Mouse (Mus musculus): Measurements from ENCODE around the gene Pum3. TPM values are rescaled to one million over a fixed set of nuclear protein-coding genes. Genes with fewer than 3 reads are reported as not detected.

Pum3 gene
- polyA plus RNA-seq (2015; fragmentation: Nextera tagmentation; extraction: Ambion mirVana), result 64.1 and 81.4 TPM in 2 replicates

DNA sequence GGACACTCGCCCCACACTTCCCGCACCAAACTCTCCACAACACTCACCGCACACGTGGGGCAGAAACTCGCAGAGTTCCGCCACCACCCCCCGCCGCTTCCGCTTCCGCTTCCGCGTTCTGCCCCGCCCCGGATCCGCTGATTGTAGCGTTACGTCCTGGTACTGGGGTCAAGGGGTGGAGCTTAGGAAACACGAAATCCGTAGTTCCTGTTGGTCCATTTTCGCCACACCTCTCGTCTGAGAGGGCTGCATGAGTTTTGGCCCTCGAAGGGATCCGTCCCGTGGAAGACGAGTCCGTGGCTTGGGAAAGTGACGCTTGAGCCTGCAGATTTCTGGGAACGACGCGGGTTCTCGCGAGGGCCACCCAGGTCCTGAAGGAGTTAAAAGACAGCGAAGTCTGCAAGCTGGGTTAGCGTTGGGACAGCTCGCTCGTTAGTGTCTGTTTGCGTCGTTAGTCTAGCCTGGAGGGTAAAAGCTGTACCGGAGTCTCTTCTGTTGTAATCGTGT, at the start of gene Pum3:
Gene Pum3, minus strand, starts transcription at position 81 of the 507 bp plus-strand sequence.
- Histone ChIP-seq H3K27me3 (replicated peaks) (no peaks in the 10 kb centered on the region), H3K4me1 (replicated peaks) (peaks cover 4% of the 10 kb centered on the region; the same call in 1 of the 2 replicates), H3K4me2 (replicated peaks) (peak within 1 kb of the TSS; percentile 77), H3K9ac (peak within 1 kb of the TSS; percentile 64), H3K36me3 (0 out of 2 replicates have a peak, but pooled peaks cover 5% of the 10 kb centered on the region), H3K27ac (peak within 1 kb of the TSS; percentile 90), H3K9me3 (no peaks in the 10 kb centered on the region), H3K4me3 (replicated peaks) (peak within 1 kb of the TSS; percentile 86)
- peak; percentile 99 for ATAC-seq
- WGBS, result under 1% methylated on average over 40 of the region's 40 CpGs

DNA sequence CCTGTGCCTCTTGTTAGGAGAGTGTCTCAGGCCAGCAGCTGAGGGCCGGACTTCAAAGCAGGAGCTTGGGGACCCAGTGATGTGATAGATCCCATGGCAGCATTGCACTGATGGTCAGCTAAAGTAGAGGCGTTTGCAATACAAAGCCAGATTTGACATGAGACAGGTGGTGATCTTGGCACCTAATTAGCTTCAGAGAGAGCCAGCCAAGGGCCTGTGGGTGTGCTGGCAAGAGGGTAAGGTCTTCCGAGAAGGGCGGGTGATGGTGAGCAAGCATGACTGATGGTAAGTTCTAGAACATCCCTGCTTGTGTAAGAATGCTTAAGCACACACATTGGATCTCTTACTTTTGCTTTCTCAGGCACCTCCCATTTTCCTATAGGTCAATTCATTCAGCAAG, 37.1 kb upstream of the Pum3 start:
- Histone ChIP-seq H3K27me3 (replicated peaks) (no peaks in the 10 kb centered on the region), H3K4me1 (replicated peaks) (no peaks in the 10 kb centered on the region), H3K9me3 (no peaks in the 10 kb centered on the region), H3K36me3 (no peaks in the 10 kb centered on the region), H3K4me3 (replicated peaks) (no peak overlapping the region), H3K9ac (no peak overlapping the region), H3K4me2 (replicated peaks) (no peak overlapping the region), H3K27ac (no peak overlapping the region)
- no peak for ATAC-seq
- WGBS, result 74% methylated on average over 4 of the region's 4 CpGs

DNA sequence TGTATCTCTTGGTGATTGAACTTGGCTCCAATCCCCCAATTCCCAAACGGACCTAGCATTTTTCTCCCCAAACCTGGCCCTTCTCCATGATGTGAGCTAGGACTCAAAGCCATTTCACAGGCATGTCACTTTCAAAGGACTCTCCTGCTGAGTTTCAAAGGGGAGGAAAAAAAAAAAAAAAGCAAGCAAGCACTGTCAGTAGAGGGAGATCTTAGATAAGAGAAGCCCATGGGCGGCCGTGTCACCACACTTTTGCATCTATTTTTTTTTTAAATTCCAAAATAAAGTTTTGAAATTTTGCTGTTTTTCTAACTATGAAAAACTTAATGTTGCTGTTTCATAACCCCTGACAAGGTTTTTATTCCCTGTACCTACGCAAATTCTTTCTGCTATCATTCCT, 33.0 kb upstream of the Pum3 start:
- no peaks in the 10 kb centered on the region for H3K36me3 ChIP-seq
- WGBS, result 64% methylated on average over 4 of the region's 4 CpGs
- no peaks in the 10 kb centered on the region for H3K27me3 ChIP-seq (replicated peaks)
- H3K27ac ChIP-seq, result no peak overlapping the region
- H3K9ac ChIP-seq, result no peak overlapping the region
- H3K9me3 ChIP-seq, result no peaks in the 10 kb centered on the region
- H3K4me3 ChIP-seq (replicated peaks), result no peak overlapping the region
- no peaks in the 10 kb centered on the region for H3K4me1 ChIP-seq (replicated peaks)
- no peak overlapping the region for H3K4me2 ChIP-seq (replicated peaks)
- no peak for ATAC-seq

DNA sequence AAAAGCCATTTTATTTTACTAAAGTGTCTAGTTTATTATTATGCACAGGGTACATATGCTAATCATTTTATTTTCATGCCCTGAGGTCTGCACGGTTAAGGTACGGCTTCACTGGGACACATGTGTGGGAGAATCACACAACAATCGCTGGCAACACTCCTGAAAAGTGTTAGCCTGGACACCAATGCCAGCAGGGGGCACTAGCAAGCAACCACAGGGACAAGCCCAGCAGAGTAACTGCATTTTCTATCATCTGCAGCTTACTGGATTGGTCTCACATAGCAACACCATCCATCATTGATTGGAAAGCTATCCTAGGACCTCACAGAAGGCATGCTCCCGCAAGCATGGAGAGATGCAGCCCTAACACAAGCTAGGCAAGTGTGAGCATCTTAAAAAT, 20.8 kb upstream of the Pum3 start:
- H3K4me2 ChIP-seq (replicated peaks), result no peak overlapping the region
- H3K9me3 ChIP-seq, result no peaks in the 10 kb centered on the region
- no peak overlapping the region for H3K4me3 ChIP-seq (replicated peaks)
- no peaks in the 10 kb centered on the region for H3K36me3 ChIP-seq
- H3K27me3 ChIP-seq (replicated peaks), result no peaks in the 10 kb centered on the region
- H3K9ac ChIP-seq, result no peak overlapping the region
- 35% methylated on average over 4 of the region's 4 CpGs for WGBS
- no peaks in the 10 kb centered on the region for H3K4me1 ChIP-seq (replicated peaks)
- ATAC-seq, result no peak
- H3K27ac ChIP-seq, result no peak overlapping the region

DNA sequence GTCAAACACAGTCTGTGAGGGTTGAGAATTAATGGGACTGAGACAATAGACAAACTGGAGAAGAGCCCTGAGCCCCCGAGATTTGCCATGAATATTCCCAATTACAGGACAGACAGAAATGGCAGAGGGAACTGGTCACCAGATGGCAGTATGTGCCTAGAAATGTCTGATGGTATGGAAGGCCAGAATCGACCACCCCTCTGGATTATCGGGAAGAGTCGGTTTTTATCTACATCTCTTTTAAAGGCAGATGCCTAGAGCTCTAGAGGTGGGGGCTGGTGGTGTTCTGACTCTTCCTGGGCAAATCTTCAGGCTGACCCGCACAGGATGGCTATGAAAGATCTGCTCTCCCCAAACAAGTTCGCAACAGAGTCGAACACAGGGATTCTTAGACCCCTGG, 17.9 kb upstream of the Pum3 start:
- Histone ChIP-seq H3K9ac (no peak overlapping the region), H3K36me3 (no peaks in the 10 kb centered on the region), H3K4me2 (replicated peaks) (no peak overlapping the region), H3K27me3 (replicated peaks) (no peaks in the 10 kb centered on the region), H3K27ac (no peak overlapping the region), H3K4me3 (replicated peaks) (no peak overlapping the region), H3K4me1 (replicated peaks) (no peaks in the 10 kb centered on the region), H3K9me3 (no peaks in the 10 kb centered on the region)
- no peak for ATAC-seq
- 30% methylated on average over 7 of the region's 7 CpGs for WGBS

DNA sequence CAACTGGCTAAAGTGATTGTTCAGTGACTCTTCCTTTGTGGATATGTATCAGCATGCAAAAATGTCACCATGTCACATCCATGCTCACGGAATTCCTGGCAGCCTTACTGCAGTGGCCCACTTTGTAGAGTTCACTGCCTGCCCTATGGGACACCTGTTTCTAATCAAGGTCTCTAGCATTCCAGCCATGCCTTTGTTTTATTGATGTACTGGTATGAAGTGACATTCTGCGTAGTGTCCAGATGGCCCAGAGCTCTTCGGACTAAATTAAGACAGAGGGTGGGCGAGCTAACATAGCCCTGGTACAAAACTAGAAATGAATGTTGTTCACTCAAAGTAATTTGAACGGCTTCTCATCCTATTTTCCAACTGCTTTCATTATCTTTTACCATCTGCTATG, 11.5 kb upstream of the Pum3 start:
- Histone ChIP-seq H3K36me3 (no peaks in the 10 kb centered on the region), H3K9me3 (no peaks in the 10 kb centered on the region), H3K4me1 (replicated peaks) (no peaks in the 10 kb centered on the region), H3K4me3 (replicated peaks) (no peak overlapping the region), H3K27ac (no peak overlapping the region), H3K9ac (no peak overlapping the region), H3K4me2 (replicated peaks) (no peak overlapping the region), H3K27me3 (replicated peaks) (no peaks in the 10 kb centered on the region)
- no peak for ATAC-seq
- whole genome bisulfite sequencing, result 64% methylated on average over 5 of the region's 5 CpGs

DNA sequence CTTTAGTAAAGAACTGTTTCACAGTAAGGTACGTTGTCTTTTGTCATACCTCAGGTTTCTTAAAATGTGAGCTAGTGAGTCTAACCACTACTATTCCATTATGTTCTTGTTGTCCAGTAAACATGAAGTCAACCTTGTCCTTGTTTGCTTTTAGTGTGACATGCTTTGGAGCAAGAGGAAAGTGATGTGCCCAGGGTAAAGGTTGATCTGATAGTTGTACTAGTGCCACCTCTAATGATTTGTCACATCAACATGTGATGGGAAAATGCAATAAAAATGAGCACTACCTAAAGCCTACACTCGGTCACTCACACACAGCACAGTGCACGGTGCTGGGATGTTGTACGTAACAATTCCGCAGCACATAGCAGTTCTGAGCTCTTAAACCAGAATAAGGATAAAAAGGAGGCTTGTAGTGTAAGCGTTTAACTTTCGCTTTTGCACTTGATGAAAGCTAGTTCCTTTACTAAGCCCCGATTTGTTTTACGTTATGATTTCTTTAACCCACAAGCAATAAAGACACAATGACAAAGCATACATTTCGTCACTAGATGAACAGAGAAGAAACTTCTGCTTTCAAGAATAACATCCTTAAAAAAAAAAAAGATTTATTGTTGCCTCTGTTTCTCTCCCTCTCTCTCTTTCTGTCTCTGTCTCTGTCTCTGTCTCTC, 8.5 kb upstream of the Pum3 start:
- 70% methylated on average over 10 of the region's 10 CpGs for WGBS
- H3K36me3 ChIP-seq, result no peaks in the 10 kb centered on the region
- no peak overlapping the region for H3K4me3 ChIP-seq (replicated peaks)
- no peak overlapping the region for H3K4me2 ChIP-seq (replicated peaks)
- H3K9ac ChIP-seq, result no peak overlapping the region
- ATAC-seq, result no peak
- H3K4me1 ChIP-seq (replicated peaks), result no peaks in the 10 kb centered on the region
- no peak overlapping the region for H3K27ac ChIP-seq
- H3K9me3 ChIP-seq, result no peaks in the 10 kb centered on the region
- H3K27me3 ChIP-seq (replicated peaks), result no peaks in the 10 kb centered on the region

DNA sequence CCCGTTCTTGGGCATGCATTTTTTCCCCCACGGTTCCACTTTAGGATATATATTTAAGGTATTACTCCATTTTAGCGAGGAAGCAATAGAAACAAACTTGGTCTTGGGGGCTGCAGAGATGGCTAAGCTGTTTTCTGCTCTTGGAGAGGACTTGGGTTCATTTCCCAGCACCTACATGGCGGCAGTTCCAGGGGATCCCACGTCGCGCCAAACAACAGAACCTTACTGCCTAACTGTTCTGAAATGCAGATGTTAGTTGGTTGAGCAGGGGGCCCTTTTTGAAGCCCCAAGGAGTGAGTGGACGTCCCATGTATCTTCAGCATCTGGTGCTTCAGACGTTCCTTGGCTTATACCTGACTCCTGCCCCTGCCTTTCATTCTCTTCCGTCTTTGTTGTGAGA, 781 bp upstream of the Pum3 start:
- Histone ChIP-seq H3K4me1 (replicated peaks) (peaks cover 4% of the 10 kb centered on the region; the same call in 1 of the 2 replicates), H3K27me3 (replicated peaks) (no peaks in the 10 kb centered on the region), H3K4me2 (replicated peaks) (peak overlapping the region; percentile 77), H3K36me3 (0 out of 2 replicates have a peak, but pooled peaks cover 3% of the 10 kb centered on the region), H3K9me3 (no peaks in the 10 kb centered on the region), H3K9ac (peak overlapping the region; percentile 59), H3K27ac (peak overlapping the region; percentile 90), H3K4me3 (replicated peaks) (peak overlapping the region; percentile 86)
- WGBS, result 1% methylated on average over 10 of the region's 10 CpGs
- peak; percentile 8; the same call in 1 of the 2 replicates for ATAC-seq

DNA sequence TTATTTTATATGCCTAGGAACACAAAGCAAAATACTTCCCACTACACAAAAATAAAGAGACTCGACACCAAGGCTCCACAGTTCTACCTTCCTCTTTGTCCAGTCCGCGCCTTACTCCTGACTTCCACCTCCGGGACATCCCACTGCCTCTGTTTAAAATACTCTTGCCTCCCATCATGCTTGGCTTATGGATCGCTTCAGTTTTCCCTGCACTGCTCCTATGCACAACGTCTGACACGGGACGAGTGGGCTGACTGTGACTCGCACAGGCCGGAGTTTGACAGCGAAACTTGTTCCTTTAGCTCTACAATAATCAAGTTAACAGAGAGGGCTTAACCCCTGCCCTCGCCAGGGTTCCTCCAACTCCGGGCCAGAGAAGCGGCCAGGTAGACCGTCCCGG, 344 bp downstream of the Pum3 start:
- Histone ChIP-seq H3K4me2 (replicated peaks) (peak overlapping the region; percentile 64), H3K27me3 (replicated peaks) (no peaks in the 10 kb centered on the region), H3K27ac (peak overlapping the region; percentile 48; the same call in 1 of the 2 replicates), H3K9me3 (no peaks in the 10 kb centered on the region), H3K4me3 (replicated peaks) (peak overlapping the region; percentile 86), H3K36me3 (0 out of 2 replicates have a peak, but pooled peaks cover 8% of the 10 kb centered on the region), H3K9ac (peak overlapping the region; percentile 64), H3K4me1 (replicated peaks) (peaks cover 4% of the 10 kb centered on the region; the same call in 1 of the 2 replicates)
- no peak for ATAC-seq
- WGBS, result 0% methylated on average over 16 of the region's 16 CpGs

DNA sequence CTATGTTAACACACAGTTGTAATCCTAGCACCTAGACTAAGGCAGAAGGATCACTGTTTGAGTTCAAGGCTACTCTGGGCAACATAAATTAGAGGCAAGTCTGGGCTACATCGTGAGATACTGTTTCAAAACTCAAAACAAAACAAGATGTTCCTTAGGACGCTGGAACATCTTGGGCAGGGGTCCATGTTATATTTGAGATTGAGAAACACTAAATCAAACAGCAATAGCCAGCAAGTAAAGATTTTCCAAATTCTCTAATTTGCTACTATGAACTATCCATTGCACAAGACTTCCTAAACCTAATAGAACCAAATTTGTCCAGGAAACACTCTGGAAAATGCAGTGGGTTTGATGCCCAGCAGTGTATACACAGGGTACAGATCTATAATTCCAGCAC, 1.8 kb downstream of the Pum3 start:
- Histone ChIP-seq H3K9ac (no peak overlapping the region), H3K36me3 (0 out of 2 replicates have a peak, but pooled peaks cover 8% of the 10 kb centered on the region), H3K27me3 (replicated peaks) (no peaks in the 10 kb centered on the region), H3K9me3 (no peaks in the 10 kb centered on the region), H3K4me1 (replicated peaks) (peaks cover 4% of the 10 kb centered on the region; the same call in 1 of the 2 replicates), H3K4me3 (replicated peaks) (no peak overlapping the region), H3K4me2 (replicated peaks) (no peak overlapping the region), H3K27ac (no peak overlapping the region)
- ATAC-seq, result no peak
- 78% methylated on average over 2 of the region's 2 CpGs for WGBS

DNA sequence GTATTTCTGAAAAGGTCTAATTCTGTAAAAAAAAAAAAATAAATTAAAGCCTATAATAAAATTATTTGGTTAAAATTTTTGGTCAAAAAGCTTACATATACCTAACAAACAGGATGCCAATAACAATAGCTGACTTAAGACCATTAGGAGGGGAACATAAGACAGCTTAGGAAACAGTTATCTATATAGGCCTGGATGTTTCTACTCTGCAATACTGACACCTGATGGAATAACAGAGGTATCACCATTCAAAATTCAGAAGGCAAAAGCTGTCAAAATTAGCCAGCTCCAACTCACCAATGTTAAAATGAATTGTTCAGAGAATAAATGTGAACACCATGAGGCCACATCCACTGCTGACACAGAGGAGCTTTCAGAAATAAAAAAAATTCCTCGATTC, 3.2 kb downstream of the Pum3 start:
- Histone ChIP-seq H3K27me3 (replicated peaks) (no peaks in the 10 kb centered on the region), H3K4me2 (replicated peaks) (no peak overlapping the region), H3K9me3 (no peaks in the 10 kb centered on the region), H3K4me1 (replicated peaks) (peaks cover 4% of the 10 kb centered on the region; the same call in 1 of the 2 replicates), H3K36me3 (0 out of 2 replicates have a peak, but pooled peaks cover 8% of the 10 kb centered on the region), H3K4me3 (replicated peaks) (no peak overlapping the region), H3K9ac (no peak overlapping the region), H3K27ac (no peak overlapping the region)
- ATAC-seq, result no peak
- WGBS, result 72% methylated on average over 1 of the region's 1 CpGs

DNA sequence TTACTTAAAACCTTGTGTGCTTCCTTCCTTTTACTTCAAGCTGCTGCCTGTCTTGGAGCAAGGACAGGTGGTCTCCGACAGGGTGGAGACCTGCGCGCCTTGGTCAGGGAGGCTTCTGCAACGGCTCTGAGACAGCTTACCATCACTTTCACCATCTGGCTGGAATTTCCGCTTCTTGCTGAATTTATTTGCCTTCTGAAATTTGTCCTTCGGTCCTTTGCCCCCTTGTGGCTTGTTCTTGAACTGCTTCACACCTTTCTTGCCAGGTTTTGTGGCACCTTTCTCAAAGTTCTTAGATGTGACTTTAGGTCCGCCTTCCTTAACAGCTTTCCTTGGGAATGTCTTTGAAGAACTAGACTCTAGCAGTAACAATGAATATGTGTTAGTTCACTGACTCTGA, 4.0 kb downstream of the Pum3 start:
- Histone ChIP-seq H3K4me2 (replicated peaks) (no peak overlapping the region), H3K27me3 (replicated peaks) (no peaks in the 10 kb centered on the region), H3K27ac (no peak overlapping the region), H3K9ac (no peak overlapping the region), H3K4me1 (replicated peaks) (no peaks in the 10 kb centered on the region; the same call in 1 of the 2 replicates), H3K9me3 (no peaks in the 10 kb centered on the region), H3K36me3 (peaks cover 12% of the 10 kb centered on the region), H3K4me3 (replicated peaks) (no peak overlapping the region)
- 57% methylated on average over 7 of the region's 7 CpGs for WGBS
- ATAC-seq, result no peak

DNA sequence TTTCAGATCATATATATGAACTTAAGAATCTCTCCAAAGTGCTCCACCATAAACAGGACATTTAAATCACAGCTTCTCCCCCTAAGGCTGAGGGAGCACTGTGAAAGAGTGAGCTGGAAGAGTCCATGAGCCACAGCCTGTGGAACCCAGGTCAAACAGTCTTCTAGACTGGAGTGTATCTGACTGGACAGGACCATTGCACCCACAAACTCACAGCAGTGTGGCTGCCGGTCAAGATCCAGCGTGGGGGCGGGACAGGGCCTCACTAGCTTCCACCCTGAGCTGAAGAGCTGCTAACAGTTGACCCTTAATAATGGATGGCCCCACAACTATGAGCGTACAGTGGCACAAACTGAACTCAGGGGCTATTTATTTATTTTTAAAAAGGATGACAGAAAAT, 12.2 kb downstream of the Pum3 start:
- no peak overlapping the region for H3K9ac ChIP-seq
- no peak overlapping the region for H3K4me2 ChIP-seq (replicated peaks)
- H3K27me3 ChIP-seq (replicated peaks), result no peaks in the 10 kb centered on the region
- H3K27ac ChIP-seq, result no peak overlapping the region
- no peak for ATAC-seq
- no peaks in the 10 kb centered on the region for H3K4me1 ChIP-seq (replicated peaks)
- no peak overlapping the region for H3K4me3 ChIP-seq (replicated peaks)
- WGBS, result 94% methylated on average over 4 of the region's 4 CpGs
- H3K9me3 ChIP-seq, result no peaks in the 10 kb centered on the region
- peaks cover 21% of the 10 kb centered on the region for H3K36me3 ChIP-seq
